Mouse (Mus musculus): ENCODE measurements around the gene Kit. TPM values are rescaled to one million over a fixed set of nuclear protein-coding genes. Genes with fewer than 3 reads are reported as not detected.

The Kit gene
- polyA plus RNA-seq, 2 experiments = 11.0 to 13.4 TPM

- H3K9ac ChIP-seq (replicated peaks) = no peak overlapping the region
- H3K27ac ChIP-seq = no peak overlapping the region
- H3K27me3 ChIP-seq (ENCODE audit: control insufficient read depth, insufficient read depth, low read length) = no peaks in the 10 kb centered on the region
- no peaks in the 10 kb centered on the region for H3K4me1 ChIP-seq (replicated peaks; ENCODE audit: control insufficient read depth in 2 of 2, insufficient read depth in 2 of 2, low read length in 1 of 2)
- no peaks in the 10 kb centered on the region for H3K36me3 ChIP-seq (replicated peaks; ENCODE audit: control insufficient read depth, insufficient read depth, low read depth)
- TF ChIP-seq EP300 (IDR thresholded peaks at IDR 0.05; ENCODE audit: low read depth) (no peak), CTCF (IDR thresholded peaks at IDR 0.05; ENCODE audit: low read depth) (no peak)
- DNase-seq (ENCODE audit: low read depth in 3 of 3, low spot score in 3 of 3) (no peak), ATAC-seq (ENCODE audit: insufficient read depth) (no peak)
- no peak overlapping the region for H3K4me2 ChIP-seq (ENCODE audit: low read depth)
- no peak overlapping the region for H3K4me3 ChIP-seq (ENCODE audit: insufficient read depth in 1 of 2, low read depth in 2 of 2, low read length in 2 of 2)
- WGBS (ENCODE audit: insufficient replicate concordance) = 69% methylated on average over 8 of the region's 8 CpGs
- no peaks in the 10 kb centered on the region for H3K9me3 ChIP-seq (ENCODE audit: control insufficient read depth, low read length)
These were observed 40.9 kb downstream of the Kit start for GRCm38 (mm10) chr5:75615624-75616023.

- DNase-seq (ENCODE audit: low read depth in 3 of 3, low spot score in 3 of 3) = no peak
- TF ChIP-seq CTCF (IDR thresholded peaks at IDR 0.05; ENCODE audit: low read depth) = no peak
- no peak for ATAC-seq (ENCODE audit: insufficient read depth)
These were observed 47.7 kb downstream of the Kit start for GRCm38 (mm10) chr5:75622401-75622800.

DNA sequence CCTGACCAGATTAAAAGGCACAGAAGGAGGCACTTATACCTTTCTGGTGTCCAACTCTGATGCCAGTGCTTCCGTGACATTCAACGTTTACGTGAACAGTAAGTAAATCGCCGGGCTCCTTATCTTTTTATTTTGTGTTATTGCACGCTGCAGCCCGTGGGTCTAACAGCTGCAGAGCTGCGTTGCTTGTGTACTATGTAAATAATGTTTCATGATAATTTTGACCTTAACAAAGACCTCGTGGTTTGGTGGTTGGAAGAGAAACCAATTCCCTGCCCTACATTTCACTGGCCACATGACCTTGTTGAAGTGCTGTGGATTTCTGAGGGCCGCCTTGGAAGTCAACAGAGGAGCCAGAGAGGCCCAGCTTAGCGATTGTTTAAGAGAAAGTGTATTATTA is 48.3 kb downstream of the Kit start:
- no peak overlapping the region for H3K27ac ChIP-seq
- no peak overlapping the region for H3K4me3 ChIP-seq (ENCODE audit: insufficient read depth in 1 of 2, low read depth in 2 of 2, low read length in 2 of 2)
- ATAC-seq (ENCODE audit: insufficient read depth) = no peak
- H3K4me1 ChIP-seq (replicated peaks; ENCODE audit: control insufficient read depth in 2 of 2, insufficient read depth in 2 of 2, low read length in 1 of 2) = peaks cover 3 to 18% of the 10 kb centered on the region in 2 experiments
- no peak for DNase-seq (ENCODE audit: low read depth in 3 of 3, low spot score in 3 of 3)
- no peak overlapping the region for H3K4me2 ChIP-seq (ENCODE audit: low read depth)
- H3K36me3 ChIP-seq (replicated peaks; ENCODE audit: control insufficient read depth, insufficient read depth, low read depth) = no peaks in the 10 kb centered on the region
- no peak overlapping the region for H3K9ac ChIP-seq (replicated peaks)
- H3K9me3 ChIP-seq (ENCODE audit: control insufficient read depth, low read length) = no peaks in the 10 kb centered on the region
- 50% methylated on average over 11 of the region's 11 CpGs for WGBS (ENCODE audit: insufficient replicate concordance)
- H3K27me3 ChIP-seq (ENCODE audit: control insufficient read depth, insufficient read depth, low read length) = no peaks in the 10 kb centered on the region
- TF ChIP-seq CTCF (IDR thresholded peaks at IDR 0.05; ENCODE audit: low read depth) = no peak
- TF ChIP-seq EP300 (IDR thresholded peaks at IDR 0.05; ENCODE audit: low read depth) = no peak

More at GRCm38 (mm10) chr5:75622401-75622800, 47.7 kb downstream of the Kit start:
- Histone ChIP-seq H3K4me3 (ENCODE audit: insufficient read depth in 1 of 2, low read depth in 2 of 2, low read length in 2 of 2) (no peak overlapping the region), H3K9me3 (ENCODE audit: control insufficient read depth, low read length) (no peaks in the 10 kb centered on the region), H3K27me3 (ENCODE audit: control insufficient read depth, insufficient read depth, low read length) (no peaks in the 10 kb centered on the region), H3K4me2 (ENCODE audit: low read depth) (no peak overlapping the region), H3K4me1 (replicated peaks; ENCODE audit: control insufficient read depth in 2 of 2, insufficient read depth in 2 of 2, low read length in 1 of 2) (peaks cover 3 to 18% of the 10 kb centered on the region in 2 experiments), H3K27ac (no peak overlapping the region), H3K36me3 (replicated peaks; ENCODE audit: control insufficient read depth, insufficient read depth, low read depth) (no peaks in the 10 kb centered on the region), H3K9ac (replicated peaks) (no peak overlapping the region)
- WGBS (ENCODE audit: insufficient replicate concordance) = 69% methylated on average over 4 of the region's 4 CpGs

DNA sequence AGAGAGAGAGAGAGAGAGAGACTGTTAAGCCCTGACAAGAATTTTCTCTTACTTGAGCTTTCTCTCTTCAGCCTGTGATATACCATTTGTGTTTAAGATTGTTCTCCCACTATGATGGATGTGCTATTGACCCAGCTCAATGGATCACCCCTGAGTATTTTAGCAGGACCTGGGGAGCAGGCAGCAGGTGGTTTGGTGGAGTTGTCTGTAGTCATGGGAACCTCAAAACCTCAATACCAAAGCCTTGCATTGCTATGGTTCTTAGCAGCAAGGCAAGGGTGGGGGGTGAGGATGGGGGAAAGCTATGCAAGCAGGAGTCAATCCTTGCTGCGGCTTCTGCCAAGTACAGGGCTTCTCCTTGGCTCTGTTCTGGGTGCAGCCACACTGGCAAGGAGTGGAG is 48.8 kb downstream of the Kit start:
- TF ChIP-seq CTCF (IDR thresholded peaks at IDR 0.05; ENCODE audit: low read depth) (no peak), EP300 (IDR thresholded peaks at IDR 0.05; ENCODE audit: low read depth) (no peak)
- Histone ChIP-seq H3K36me3 (replicated peaks; ENCODE audit: control insufficient read depth, insufficient read depth, low read depth) (no peaks in the 10 kb centered on the region), H3K9me3 (ENCODE audit: control insufficient read depth, low read length) (no peaks in the 10 kb centered on the region), H3K4me3 (ENCODE audit: insufficient read depth in 1 of 2, low read depth in 2 of 2, low read length in 2 of 2) (no peak overlapping the region), H3K9ac (replicated peaks) (no peak overlapping the region), H3K4me2 (ENCODE audit: low read depth) (peak overlapping the region; percentile 46), H3K27ac (no peak overlapping the region), H3K4me1 (replicated peaks; ENCODE audit: control insufficient read depth in 2 of 2, insufficient read depth in 2 of 2, low read length in 1 of 2) (peaks cover 3 to 18% of the 10 kb centered on the region in 2 experiments), H3K27me3 (ENCODE audit: control insufficient read depth, insufficient read depth, low read length) (no peaks in the 10 kb centered on the region)
- ATAC-seq (ENCODE audit: insufficient read depth) = no peak
- 90% methylated on average over 1 of the region's 1 CpGs for WGBS (ENCODE audit: insufficient replicate concordance)
- no peak for DNase-seq (ENCODE audit: low read depth in 3 of 3, low spot score in 3 of 3)

DNA sequence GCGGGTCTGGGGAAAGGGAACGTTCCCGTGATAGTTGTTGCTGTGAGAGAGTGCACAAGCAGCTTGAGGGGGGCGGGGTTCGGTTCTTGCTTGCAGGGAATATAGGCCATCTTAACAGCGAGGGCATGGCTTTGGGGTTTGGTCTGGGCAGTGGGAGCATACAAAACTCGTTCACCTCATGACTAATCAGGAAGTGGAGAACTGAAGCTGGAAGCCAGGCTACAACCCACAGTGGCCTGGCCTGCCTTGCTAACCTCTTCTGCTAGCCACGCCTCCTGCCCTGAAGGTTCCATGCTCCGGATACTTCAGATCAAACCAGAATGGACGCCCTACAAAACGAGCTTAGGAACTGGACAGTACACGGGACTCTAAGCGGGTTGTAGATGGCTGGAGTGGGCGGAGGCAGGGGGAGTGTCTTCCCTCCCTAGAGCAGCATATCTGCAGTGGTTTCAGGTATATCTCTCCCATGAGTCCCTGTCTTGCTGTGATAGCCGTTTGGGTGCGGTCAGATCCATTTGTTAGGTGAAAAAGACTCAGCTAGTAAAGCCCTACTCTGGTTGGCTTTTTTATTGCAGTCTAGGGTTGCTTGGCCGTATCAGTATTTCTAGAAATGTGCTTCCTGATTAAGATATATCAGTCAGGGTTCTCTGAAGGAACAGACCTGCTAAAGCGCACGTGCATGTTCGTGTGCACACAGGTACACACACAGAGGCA is 49.4 kb downstream of the Kit start:
- DNase-seq (ENCODE audit: low read depth in 3 of 3, low spot score in 3 of 3) = peak; percentile 53 to 58 (median 54)
- no peaks in the 10 kb centered on the region for H3K9me3 ChIP-seq (ENCODE audit: control insufficient read depth, low read length)
- peak overlapping the region in 1 of 2 experiments; percentile 7; a peak in 1 of 4 replicates for H3K4me3 ChIP-seq (ENCODE audit: insufficient read depth in 1 of 2, low read depth in 2 of 2, low read length in 2 of 2)
- H3K4me2 ChIP-seq (ENCODE audit: low read depth) = peak overlapping the region; percentile 46
- TF ChIP-seq CTCF (IDR thresholded peaks at IDR 0.05; ENCODE audit: low read depth) (no peak), EP300 (IDR thresholded peaks at IDR 0.05; ENCODE audit: low read depth) (peak; percentile 73)
- WGBS (ENCODE audit: insufficient replicate concordance) = 28% methylated on average over 20 of the region's 20 CpGs
- H3K4me1 ChIP-seq (replicated peaks; ENCODE audit: control insufficient read depth in 2 of 2, insufficient read depth in 2 of 2, low read length in 1 of 2) = peaks cover 3 to 18% of the 10 kb centered on the region in 2 experiments
- no peaks in the 10 kb centered on the region for H3K36me3 ChIP-seq (replicated peaks; ENCODE audit: control insufficient read depth, insufficient read depth, low read depth)
- ATAC-seq (ENCODE audit: insufficient read depth) = peak; percentile 80
- H3K27ac ChIP-seq = no peak overlapping the region
- no peaks in the 10 kb centered on the region for H3K27me3 ChIP-seq (ENCODE audit: control insufficient read depth, insufficient read depth, low read length)
- no peak overlapping the region; the same call in 1 of the 2 replicates for H3K9ac ChIP-seq (replicated peaks)

Measured in liver, embryonic 14.5 days (tissue).